Mouse (Mus musculus) heart, embryonic 15.5 days (tissue): ENCODE measurements around the gene Olfr617. TPM values are rescaled to one million over a fixed set of nuclear protein-coding genes. Genes with fewer than 3 reads are reported as not detected.
"Not testable (repeated sequence)": the region's sequence is repeated elsewhere in the genome, so short reads cannot be mapped to it uniquely, and the experiment has no call there.

ENCODE experiments used
- ATAC-seq: fragments of 200-750 bp; cut with Nextera tagmentation; replicated peaks from 2 replicates; pipeline ENCODE4 v1.8.0; 2017; ENCODE audit warnings: low read depth, moderate TSS enrichment; ENCODE audit not compliant: insufficient number of reproducible peaks, insufficient read depth, low FRiP score
- H3K27ac ChIP-seq: fragments of 300-500 bp; sonication (generic); 2 replicates; pipeline ENCODE4 v1.5.1; 2015; ENCODE audit warnings: mild to moderate bottlenecking, inconsistent platforms
- H3K27me3 ChIP-seq: fragments of 300-500 bp; sonication (generic); 2 replicates; pipeline ENCODE4 v1.6.1; 2015; ENCODE audit warnings: inconsistent platforms
- H3K36me3 ChIP-seq: fragments of 300-500 bp; sonication (generic); 2 replicates; pipeline ENCODE4 v1.6.1; 2015; ENCODE audit warnings: mild to moderate bottlenecking, inconsistent platforms
- H3K4me1 ChIP-seq: fragments of 300-500 bp; sonication (generic); replicated peaks from 2 replicates; pipeline ENCODE4 v1.6.1; 2015; ENCODE audit warnings: inconsistent platforms
- H3K4me2 ChIP-seq: fragments of 300-500 bp; sonication (generic); 2 replicates; pipeline ENCODE4 v1.6.1; 2015; ENCODE audit warnings: inconsistent platforms, mild to moderate bottlenecking, moderate library complexity
- H3K4me3 ChIP-seq: fragments of 300-500 bp; sonication (generic); 2 replicates; pipeline ENCODE4 v1.5.1; 2015; ENCODE audit warnings: mild to moderate bottlenecking, inconsistent platforms
- H3K9ac ChIP-seq: fragments of 300-500 bp; sonication (generic); 2 replicates; pipeline ENCODE4 v1.6.1; 2015; ENCODE audit warnings: mild to moderate bottlenecking, inconsistent platforms
- H3K9me3 ChIP-seq: fragments of 300-500 bp; sonication (generic); replicated peaks from 2 replicates; pipeline ENCODE4 v1.6.1; 2016; ENCODE audit warnings: inconsistent platforms
- WGBS: fragments of 180-500 bp; shearing (Covaris S2); methylation state at CpG from one replicate; pipeline ENCODE4 v1.1.7; 2015; ENCODE audit warnings: mixed read lengths; 5-methylcytosine and 5-hydroxymethylcytosine counted together
- microRNA-seq: library from miRNA; unstranded; fragments of <30 nt; microRNA quantifications from one replicate; pipeline ENCODE4, GENCODE M21; 2016
- polyA plus RNA-seq: library from polyadenylated mRNA; unstranded; fragments of >200 nt; fragmentation: Nextera tagmentation; extraction: Ambion mirVana; gene quantifications from 2 replicates; pipeline ENCODE4 v1.2.1, GENCODE M21; 2015

Gene Olfr617
- polyA plus RNA-seq, result not detected in 2 replicates

DNA sequence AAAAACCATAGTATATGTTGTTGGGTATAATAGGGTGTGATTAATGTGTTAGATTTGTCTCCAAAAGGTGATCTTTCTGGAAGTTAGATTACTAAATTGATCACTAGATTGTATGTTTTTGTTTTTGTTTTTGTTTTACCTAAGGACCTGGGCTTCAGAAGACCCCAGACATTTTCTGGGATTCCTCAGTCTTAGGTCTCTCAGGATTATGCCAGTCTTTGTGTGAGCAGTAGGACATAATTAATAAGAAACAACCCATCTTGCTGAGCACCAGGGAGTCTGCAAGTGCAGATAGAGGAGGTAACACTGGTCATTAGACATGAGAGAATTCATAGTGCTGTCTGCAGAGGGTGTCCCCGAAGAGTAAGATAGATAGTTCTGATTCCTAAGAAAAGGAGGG, at the start of gene Olfr617:
Gene Olfr617 (plus strand): TSS at position 301 of the 400 bp plus-strand sequence.
- no peaks in the 10 kb centered on the region for H3K36me3 ChIP-seq
- H3K4me2 ChIP-seq, result no peak within 1 kb of the TSS
- no peak for ATAC-seq
- H3K4me1 ChIP-seq, result no peaks in the 10 kb centered on the region
- no peaks in the 10 kb centered on the region for H3K9me3 ChIP-seq
- no peak within 1 kb of the TSS for H3K4me3 ChIP-seq
- WGBS, result 65% methylated on average over 1 of the region's 1 CpGs
- no peak within 1 kb of the TSS for H3K9ac ChIP-seq
- no peaks in the 10 kb centered on the region for H3K27me3 ChIP-seq
- H3K27ac ChIP-seq, result no peak within 1 kb of the TSS

DNA sequence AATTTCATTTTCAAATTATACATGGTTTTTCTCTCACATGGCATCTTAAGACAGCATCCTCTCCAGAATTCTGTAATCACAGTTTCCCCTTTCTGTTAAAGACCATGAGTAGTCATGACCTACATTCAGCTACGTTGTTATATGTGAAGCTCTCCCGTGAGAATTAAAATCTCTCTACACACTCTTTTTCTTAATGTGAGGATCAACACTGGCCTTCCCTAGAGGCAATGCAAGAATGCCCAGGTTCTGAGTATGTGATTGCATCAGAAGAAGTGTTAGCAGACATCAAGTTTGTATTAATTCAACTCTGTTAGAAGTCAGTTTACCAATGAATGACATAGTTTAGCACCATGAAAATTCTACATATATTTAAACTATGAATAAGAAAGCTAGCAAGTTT, 30.2 kb upstream of the Olfr617 start, which contains the start of gene Olfr612:
Gene Olfr612 (minus strand): TSS at position 101 of the 400 bp plus-strand sequence.
- H3K27ac ChIP-seq, H3K4me3 ChIP-seq, H3K36me3 ChIP-seq, H3K4me1 ChIP-seq, H3K4me2 ChIP-seq, ATAC-seq, H3K9me3 ChIP-seq, H3K9ac ChIP-seq, H3K27me3 ChIP-seq: not testable (repeated sequence)
- WGBS, result 71% methylated on average over 2 of the region's 2 CpGs

DNA sequence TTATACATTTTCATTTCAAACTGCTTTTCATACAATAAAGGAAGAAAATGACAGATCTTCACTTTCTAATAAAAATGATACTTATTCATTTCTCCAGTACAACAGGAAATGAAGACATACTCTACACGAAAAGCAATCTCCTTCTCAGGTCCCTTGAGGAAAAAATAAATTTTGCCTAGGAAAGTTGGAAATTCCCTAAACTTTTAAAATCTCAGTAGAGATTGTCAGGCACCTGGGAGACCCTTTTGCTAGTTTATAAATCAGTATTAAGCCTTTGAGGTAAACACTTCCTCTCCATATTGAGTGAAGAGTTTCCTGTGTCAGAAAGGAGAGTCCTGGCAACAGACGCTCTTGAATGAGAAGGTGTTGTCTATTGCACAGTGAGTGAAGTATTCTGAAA, 25.1 kb upstream of the Olfr617 start, which contains the start of gene Olfr613:
Gene Olfr613 (plus strand): TSS at position 301 of the 400 bp plus-strand sequence.
- Histone ChIP-seq H3K4me2 (no peak within 1 kb of the TSS), H3K9me3 (no peaks in the 10 kb centered on the region), H3K9ac (no peak within 1 kb of the TSS), H3K27ac (no peak within 1 kb of the TSS), H3K4me3 (no peak within 1 kb of the TSS), H3K36me3 (no peaks in the 10 kb centered on the region), H3K4me1 (no peaks in the 10 kb centered on the region), H3K27me3 (no peaks in the 10 kb centered on the region)
- no peak for ATAC-seq
- WGBS, result 68% methylated on average over 2 of the region's 2 CpGs

DNA sequence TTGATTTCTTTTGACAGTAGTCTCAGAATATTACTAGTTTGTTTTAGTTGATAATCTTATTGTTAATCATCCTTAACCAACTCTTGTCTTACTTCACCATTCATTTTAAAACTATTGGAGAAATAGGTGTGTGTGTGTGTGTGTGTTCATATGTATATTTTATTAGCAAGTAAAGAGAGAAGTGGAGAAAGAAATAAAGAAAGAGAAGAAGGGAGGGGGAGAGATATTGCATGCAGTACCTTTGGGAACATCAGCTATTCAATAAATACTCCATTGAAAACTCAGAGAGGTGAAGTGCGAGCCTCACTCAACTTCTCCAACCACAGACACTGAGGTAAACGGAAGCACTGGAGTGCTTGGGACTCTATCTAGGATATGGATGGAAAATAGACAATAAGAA, 17.1 kb upstream of the Olfr617 start, which contains the start of gene Olfr615:
Gene Olfr615 (plus strand): TSS at position 301 of the 400 bp plus-strand sequence.
- no peak for ATAC-seq
- WGBS, result 78% methylated on average over 2 of the region's 2 CpGs
- Histone ChIP-seq H3K4me1 (no peaks in the 10 kb centered on the region), H3K9me3 (no peaks in the 10 kb centered on the region), H3K4me2 (no peak within 1 kb of the TSS), H3K9ac (no peak within 1 kb of the TSS), H3K4me3 (no peak within 1 kb of the TSS), H3K36me3 (no peaks in the 10 kb centered on the region), H3K27ac (no peak within 1 kb of the TSS), H3K27me3 (no peaks in the 10 kb centered on the region)

DNA sequence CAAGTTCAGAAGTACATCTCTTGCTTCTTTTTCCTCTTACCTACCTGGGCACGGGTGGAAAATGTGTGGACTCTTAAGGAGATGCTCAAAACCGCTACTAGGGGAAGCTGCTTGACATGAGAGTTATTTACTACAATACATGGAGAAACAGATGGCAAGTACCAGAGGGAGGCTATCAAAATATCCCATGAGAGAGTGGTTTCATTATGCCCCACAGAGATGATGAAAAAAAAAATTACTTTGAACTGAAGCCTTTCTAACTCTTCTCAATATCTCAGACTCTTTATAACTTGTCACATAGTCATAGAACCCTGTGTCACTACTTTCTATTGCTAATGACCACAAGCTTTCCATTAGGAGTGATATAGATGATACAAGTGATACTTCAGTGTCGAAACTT, 3.8 kb upstream of the Olfr617 start, which contains the start of gene Olfr616:
Gene Olfr616 (minus strand): TSS at position 101 of the 400 bp plus-strand sequence.
- Histone ChIP-seq H3K4me2 (no peak within 1 kb of the TSS), H3K9ac (no peak within 1 kb of the TSS), H3K27ac (no peak within 1 kb of the TSS), H3K4me1 (no peaks in the 10 kb centered on the region), H3K9me3 (no peaks in the 10 kb centered on the region), H3K4me3 (no peak within 1 kb of the TSS), H3K27me3 (no peaks in the 10 kb centered on the region), H3K36me3 (no peaks in the 10 kb centered on the region)
- WGBS, result 75% methylated on average over 3 of the region's 3 CpGs
- ATAC-seq, result no peak

DNA sequence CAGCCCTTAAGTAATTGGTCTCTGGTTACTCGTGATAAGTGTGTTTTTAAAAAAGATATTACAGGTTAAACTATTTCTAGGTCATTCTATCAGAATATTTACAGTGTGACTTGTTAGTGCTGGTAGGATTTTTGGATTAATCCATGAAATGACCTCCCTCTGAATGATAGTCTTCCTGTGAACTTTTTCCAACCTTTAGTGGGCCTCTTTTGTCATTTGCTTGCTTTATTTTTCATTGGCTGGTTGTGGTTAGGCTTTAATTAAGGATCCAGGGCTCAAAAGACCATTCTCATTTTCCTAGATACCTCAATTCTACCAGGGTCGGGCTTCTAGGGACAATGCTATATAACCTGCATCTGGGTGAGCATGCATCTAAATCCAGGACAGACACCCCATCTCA, 16.9 kb downstream of the Olfr617 start, which contains the start of gene Olfr618:
Gene Olfr618 (plus strand): TSS at position 301 of the 400 bp plus-strand sequence.
- Histone ChIP-seq H3K36me3 (no peaks in the 10 kb centered on the region), H3K4me3 (no peak within 1 kb of the TSS), H3K4me2 (no peak within 1 kb of the TSS), H3K27ac (no peak within 1 kb of the TSS), H3K9ac (no peak within 1 kb of the TSS), H3K27me3 (no peaks in the 10 kb centered on the region), H3K4me1 (no peaks in the 10 kb centered on the region), H3K9me3 (no peaks in the 10 kb centered on the region)
- WGBS, result 50% methylated on average over 2 of the region's 2 CpGs
- ATAC-seq, result no peak

DNA sequence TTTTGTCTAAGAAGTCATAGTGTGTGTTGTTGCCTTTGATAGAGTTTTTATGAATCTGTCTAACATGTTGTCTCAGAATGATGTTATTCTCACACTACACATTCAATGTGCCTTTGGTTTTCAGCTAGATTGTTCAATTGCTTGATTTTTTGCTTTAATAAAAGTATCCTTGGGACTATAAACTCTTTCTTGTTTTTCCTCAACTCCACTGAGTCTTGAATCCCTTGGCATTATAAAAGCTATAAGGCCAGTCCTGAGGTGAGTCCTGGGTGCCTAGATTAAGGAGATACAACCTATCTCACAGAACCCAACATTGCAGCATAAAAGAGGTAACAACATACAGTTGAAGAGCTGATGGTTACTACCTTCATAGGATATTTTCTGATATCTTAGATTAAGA, 27.4 kb downstream of the Olfr617 start, which contains the start of gene Olfr619:
Gene Olfr619 (plus strand): TSS at position 301 of the 400 bp plus-strand sequence.
- Histone ChIP-seq H3K27me3 (no peaks in the 10 kb centered on the region), H3K4me2 (no peak within 1 kb of the TSS), H3K9me3 (no peaks in the 10 kb centered on the region), H3K4me3 (no peak within 1 kb of the TSS), H3K4me1 (no peaks in the 10 kb centered on the region), H3K9ac (no peak within 1 kb of the TSS), H3K27ac (no peak within 1 kb of the TSS), H3K36me3 (no peaks in the 10 kb centered on the region)
- no peak for ATAC-seq

DNA sequence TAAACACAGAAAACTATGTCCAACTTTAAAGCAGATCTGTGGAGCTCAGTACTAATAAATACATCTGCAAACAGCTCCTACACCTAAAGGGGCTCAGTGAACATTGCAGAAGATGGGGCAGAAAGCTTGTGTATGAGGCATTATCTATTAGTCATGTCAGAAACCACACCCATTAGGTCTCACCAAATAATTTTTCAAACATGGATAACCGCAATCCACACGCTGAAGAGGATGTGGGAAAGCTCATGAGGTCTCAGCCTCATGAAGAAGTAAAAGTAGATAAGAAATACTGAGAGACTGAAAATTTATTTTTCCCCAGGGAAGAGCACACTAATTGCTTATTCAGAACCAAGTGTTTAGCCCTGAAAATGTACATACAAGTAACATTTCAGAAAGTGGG, 34.6 kb downstream of the Olfr617 start:
- Histone ChIP-seq H3K27ac (no peak overlapping the region), H3K9me3 (no peaks in the 10 kb centered on the region), H3K36me3 (no peaks in the 10 kb centered on the region), H3K9ac (no peak overlapping the region), H3K27me3 (no peaks in the 10 kb centered on the region), H3K4me3 (no peak overlapping the region), H3K4me2 (no peak overlapping the region), H3K4me1 (no peaks in the 10 kb centered on the region)
- WGBS, result 59% methylated on average over 2 of the region's 2 CpGs
- ATAC-seq, result no peak

DNA sequence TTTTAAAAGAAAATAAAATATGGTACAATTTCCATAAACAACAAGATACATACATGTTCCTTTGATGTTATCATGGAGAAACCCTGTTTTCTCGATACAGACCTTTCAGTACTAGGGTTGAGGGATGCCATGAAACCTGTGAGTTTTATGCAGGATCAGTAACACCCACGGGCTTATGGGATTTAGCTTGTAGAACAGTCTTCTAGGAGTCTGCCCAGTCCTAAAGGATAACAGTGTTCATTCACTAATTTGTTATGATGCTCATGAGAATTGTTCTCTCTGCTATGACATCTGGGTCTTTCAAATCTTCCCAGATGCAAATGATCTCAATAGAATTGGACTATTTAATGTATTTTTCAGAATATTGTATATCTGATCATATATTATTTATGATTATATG, 39.6 kb downstream of the Olfr617 start, which contains the start of gene Olfr620:
Gene Olfr620 (minus strand): TSS at position 101 of the 400 bp plus-strand sequence.
- H3K27ac ChIP-seq, result no peak within 1 kb of the TSS
- no peaks in the 10 kb centered on the region for H3K36me3 ChIP-seq
- no peaks in the 10 kb centered on the region for H3K4me1 ChIP-seq
- no peaks in the 10 kb centered on the region for H3K27me3 ChIP-seq
- H3K4me3 ChIP-seq, result no peak within 1 kb of the TSS
- WGBS, result 66% methylated on average over 2 of the region's 2 CpGs
- ATAC-seq, result no peak
- no peaks in the 10 kb centered on the region for H3K9me3 ChIP-seq
- no peak within 1 kb of the TSS for H3K9ac ChIP-seq
- H3K4me2 ChIP-seq, result no peak within 1 kb of the TSS

Small RNAs within 50 kb of the gene (microRNA-seq; reads per million reads assigned to microRNA genes)
- gene Gm26506, result not detected

Other genes with a start within 250 kb of the Olfr617 start
- not detected in 2 replicates for gene Olfr598, start 249.5 kb upstream of the Olfr617 start, polyA plus RNA-seq
- gene Olfr599, start 237.1 kb upstream of the Olfr617 start, polyA plus RNA-seq, result not detected in 2 replicates
- not detected in 2 replicates for gene Olfr600, start 223.4 kb upstream of the Olfr617 start, polyA plus RNA-seq
- not detected in 2 replicates for gene Olfr601, start 210.4 kb upstream of the Olfr617 start, polyA plus RNA-seq
- gene Olfr603, start 186.9 kb upstream of the Olfr617 start, polyA plus RNA-seq, result not detected in 2 replicates
- not detected in 2 replicates for gene Usp17lc, start 158.0 kb upstream of the Olfr617 start, polyA plus RNA-seq
- gene Olfr605, start 127.6 kb upstream of the Olfr617 start, polyA plus RNA-seq, result not detected in 2 replicates
- gene Olfr606, start 124.0 kb upstream of the Olfr617 start, polyA plus RNA-seq, result not detected in 2 replicates
- 0.31 and 0.47 TPM in 2 replicates for gene Olfr607, start 108.9 kb upstream of the Olfr617 start, polyA plus RNA-seq
- 0.52 and 0.59 TPM in 2 replicates for gene Olfr608, start 103.2 kb upstream of the Olfr617 start, polyA plus RNA-seq
- 0.04 and 0.19 TPM in 2 replicates for gene Olfr609, start 75.0 kb upstream of the Olfr617 start, polyA plus RNA-seq
- not detected in 2 replicates for gene Olfr610, start 60.9 kb upstream of the Olfr617 start, polyA plus RNA-seq
- gene Olfr611, start 52.2 kb upstream of the Olfr617 start, polyA plus RNA-seq, result not detected in 2 replicates
- not detected in 2 replicates for gene Olfr612, start 30.3 kb upstream of the Olfr617 start, polyA plus RNA-seq
- not detected in 2 replicates for gene Olfr613, start 25.0 kb upstream of the Olfr617 start, polyA plus RNA-seq
- gene Olfr615, start 17.0 kb upstream of the Olfr617 start, polyA plus RNA-seq, result not detected in 2 replicates
- gene Olfr616, start 3.9 kb upstream of the Olfr617 start, polyA plus RNA-seq, result not detected in 2 replicates
- gene Olfr618, start 17.0 kb downstream of the Olfr617 start, polyA plus RNA-seq, result not detected in 2 replicates
- not detected in 2 replicates for gene Olfr619, start 27.5 kb downstream of the Olfr617 start, polyA plus RNA-seq
- gene Olfr620, start 39.5 kb downstream of the Olfr617 start, polyA plus RNA-seq, result not detected in 2 replicates
- not detected in 2 replicates for gene Olfr622, start 69.6 kb downstream of the Olfr617 start, polyA plus RNA-seq
- gene Olfr623, start 90.6 kb downstream of the Olfr617 start, polyA plus RNA-seq, result not detected in 2 replicates
- 0.03 TPM in 2 replicates for gene Olfr624, start 98.1 kb downstream of the Olfr617 start, polyA plus RNA-seq
- gene Olfr625-ps1, start 109.7 kb downstream of the Olfr617 start, polyA plus RNA-seq, result not detected in 2 replicates
- gene Olfr243, start 141.6 kb downstream of the Olfr617 start, polyA plus RNA-seq, result not detected in 2 replicates
- gene Olfr628, start 157.3 kb downstream of the Olfr617 start, polyA plus RNA-seq, result not detected in 2 replicates
- gene Olfr629, start 171.9 kb downstream of the Olfr617 start, polyA plus RNA-seq, result not detected in 2 replicates
- gene Olfr630, start 184.3 kb downstream of the Olfr617 start, polyA plus RNA-seq, result not detected in 2 replicates
- gene Olfr69, start 198.5 kb downstream of the Olfr617 start, polyA plus RNA-seq, result not detected in 2 replicates
- gene Olfr68, start 206.6 kb downstream of the Olfr617 start, polyA plus RNA-seq, result not detected in 2 replicates
- not detected in 2 replicates for gene Olfr67, start 218.8 kb downstream of the Olfr617 start, polyA plus RNA-seq
- gene Hbb-bt, start 240.9 kb downstream of the Olfr617 start, polyA plus RNA-seq, result 13,914 and 14,622 TPM in 2 replicates